Mouse (Mus musculus) lung, embryonic 15.5 days (tissue): ENCODE measurements around the gene Zfp408. TPM values are rescaled to one million over a fixed set of nuclear protein-coding genes. Genes with fewer than 3 reads are reported as not detected.
A peak's percentile ranks its signal among the peaks of the same experiment; 100 is the strongest.

Experiments used
- ATAC-seq: fragments of 200-750 bp; cut with Nextera tagmentation; 2 replicates; pipeline ENCODE4 v1.8.0; 2017; ENCODE audit warnings: moderate number of reproducible peaks, borderline replicate concordance; ENCODE audit not compliant: low FRiP score, low TSS enrichment; ENCODE audit errors: extremely low read depth
- H3K27ac ChIP-seq: fragments of 300-500 bp; sonication (generic); 2 replicates; pipeline ENCODE4 v1.5.1; 2015; ENCODE audit warnings: moderate library complexity, mild to moderate bottlenecking, inconsistent platforms
- H3K27me3 ChIP-seq: fragments of 300-500 bp; sonication (generic); 2 replicates; pipeline ENCODE4 v1.6.1; 2015; ENCODE audit warnings: inconsistent platforms
- H3K36me3 ChIP-seq: fragments of 300-500 bp; sonication (generic); 2 replicates; pipeline ENCODE4 v1.6.1; 2015; ENCODE audit warnings: inconsistent platforms
- H3K4me1 ChIP-seq: fragments of 300-500 bp; sonication (generic); 2 replicates; pipeline ENCODE4 v1.6.1; 2015; ENCODE audit warnings: inconsistent platforms
- H3K4me2 ChIP-seq: fragments of 300-500 bp; sonication (generic); 2 replicates; pipeline ENCODE4 v1.6.1; 2015; ENCODE audit warnings: inconsistent platforms, mild to moderate bottlenecking, moderate library complexity
- H3K4me3 ChIP-seq: fragments of 300-500 bp; sonication (generic); 2 replicates; pipeline ENCODE4 v1.5.1; 2015; ENCODE audit warnings: mild to moderate bottlenecking, inconsistent platforms
- H3K9ac ChIP-seq: fragments of 300-500 bp; sonication (generic); 2 replicates; pipeline ENCODE4 v1.6.1; 2015; ENCODE audit warnings: inconsistent platforms
- H3K9me3 ChIP-seq: fragments of 300-500 bp; sonication (generic); 2 replicates; pipeline ENCODE4 v1.6.1; 2016; ENCODE audit warnings: inconsistent platforms
- WGBS: fragments of 180-500 bp; shearing (Covaris S2); methylation state at CpG from one replicate; pipeline ENCODE4 v1.1.7; 2015; 5-methylcytosine and 5-hydroxymethylcytosine counted together
- polyA plus RNA-seq: library from polyadenylated mRNA; unstranded; fragments of >200 nt; fragmentation: Nextera tagmentation; extraction: Ambion mirVana; gene quantifications from 2 replicates; pipeline ENCODE4 v1.2.1, GENCODE M21; 2015

Gene Zfp408
- polyA plus RNA-seq, 1 experiment from 2014 or later, result 11.1 TPM

GRCm38 (mm10) chr2:91669326-91669725, 19.7 kb upstream of the Zfp408 start:
- no peak for ATAC-seq
- no peak overlapping the region for H3K4me2 ChIP-seq
- H3K9ac ChIP-seq, result no peak overlapping the region
- WGBS, result 87% methylated on average over 8 of the region's 8 CpGs
- no peak overlapping the region for H3K27ac ChIP-seq
- no peaks in the 10 kb centered on the region for H3K9me3 ChIP-seq
- H3K27me3 ChIP-seq, result no peaks in the 10 kb centered on the region
- no peak overlapping the region for H3K4me3 ChIP-seq
- H3K4me1 ChIP-seq, result no peaks in the 10 kb centered on the region
- peaks cover 65% of the 10 kb centered on the region for H3K36me3 ChIP-seq

GRCm38 (mm10) chr2:91667747-91668146, 18.2 kb upstream of the Zfp408 start:
- Histone ChIP-seq H3K27ac (no peak overlapping the region), H3K4me3 (no peak overlapping the region), H3K27me3 (no peaks in the 10 kb centered on the region), H3K9ac (no peak overlapping the region), H3K36me3 (peaks cover 71% of the 10 kb centered on the region), H3K4me1 (no peaks in the 10 kb centered on the region), H3K4me2 (no peak overlapping the region), H3K9me3 (no peaks in the 10 kb centered on the region)
- no peak for ATAC-seq
- WGBS, result 62% methylated on average over 2 of the region's 2 CpGs

- no peak overlapping the region for H3K9ac ChIP-seq
- no peak overlapping the region for H3K27ac ChIP-seq
- H3K27me3 ChIP-seq, result no peaks in the 10 kb centered on the region
- no peaks in the 10 kb centered on the region for H3K9me3 ChIP-seq
- WGBS, result 92% methylated on average over 6 of the region's 6 CpGs
- no peak overlapping the region for H3K4me2 ChIP-seq
- H3K4me1 ChIP-seq, result no peaks in the 10 kb centered on the region
- ATAC-seq, result no peak
- peaks cover 82% of the 10 kb centered on the region for H3K36me3 ChIP-seq
- H3K4me3 ChIP-seq, result no peak overlapping the region
Measured at GRCm38 (mm10) chr2:91666386-91666910, 16.9 kb upstream of the Zfp408 start.

DNA sequence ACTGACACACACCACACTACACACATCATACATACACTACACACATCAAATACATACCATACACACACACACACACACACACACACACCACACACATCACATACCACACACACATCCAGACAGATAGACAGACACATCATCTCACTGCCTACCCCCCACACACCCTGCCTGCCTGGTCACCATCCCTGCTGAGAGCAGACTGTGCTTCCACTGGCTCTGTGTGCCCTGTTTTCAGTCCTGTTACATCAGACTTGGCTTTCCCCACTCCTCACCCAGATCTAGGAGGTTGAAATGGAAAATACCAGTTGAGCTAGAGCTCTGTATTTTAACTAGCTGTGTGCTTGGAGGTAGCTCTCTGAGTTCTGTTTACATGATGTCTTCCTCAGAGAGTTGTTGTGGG, 15.2 kb upstream of the Zfp408 start:
- Histone ChIP-seq H3K4me2 (no peak overlapping the region), H3K36me3 (peaks cover 81% of the 10 kb centered on the region), H3K27me3 (no peaks in the 10 kb centered on the region), H3K9ac (no peak overlapping the region), H3K9me3 (no peaks in the 10 kb centered on the region), H3K4me3 (no peak overlapping the region), H3K4me1 (no peaks in the 10 kb centered on the region), H3K27ac (no peak overlapping the region)
- no peak for ATAC-seq

DNA sequence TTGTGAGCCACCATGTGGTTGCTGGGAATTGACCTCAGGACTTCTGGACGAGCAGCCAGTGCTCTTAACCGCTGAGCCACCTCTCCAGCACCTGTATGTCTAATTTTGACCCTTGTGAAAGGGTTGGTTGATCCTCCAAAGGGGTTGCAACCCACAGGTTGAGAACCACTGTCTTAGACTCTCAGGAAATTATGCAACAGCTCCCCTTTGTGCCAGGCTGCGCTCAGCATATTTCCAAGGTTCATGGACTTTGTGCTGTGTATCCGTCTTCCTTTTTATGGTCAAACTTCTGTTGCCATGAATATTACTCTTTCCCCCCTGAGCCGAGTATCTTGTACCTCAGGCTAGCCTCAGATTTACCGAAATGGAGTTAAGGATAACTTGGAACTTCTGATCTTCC, 11.4 kb upstream of the Zfp408 start:
- 92% methylated on average over 6 of the region's 6 CpGs for WGBS
- H3K36me3 ChIP-seq, result peaks cover 69% of the 10 kb centered on the region
- H3K4me2 ChIP-seq, result no peak overlapping the region
- no peaks in the 10 kb centered on the region for H3K9me3 ChIP-seq
- H3K27me3 ChIP-seq, result no peaks in the 10 kb centered on the region
- no peak overlapping the region for H3K9ac ChIP-seq
- peaks cover 7% of the 10 kb centered on the region; the same call in 1 of the 2 replicates for H3K4me1 ChIP-seq
- H3K4me3 ChIP-seq, result no peak overlapping the region
- no peak overlapping the region for H3K27ac ChIP-seq
- ATAC-seq, result no peak

- no peak for ATAC-seq
- Histone ChIP-seq H3K9me3 (no peaks in the 10 kb centered on the region), H3K9ac (no peak overlapping the region), H3K4me2 (no peak overlapping the region), H3K36me3 (peaks cover 79% of the 10 kb centered on the region), H3K27ac (no peak overlapping the region), H3K4me1 (peaks cover 15% of the 10 kb centered on the region), H3K4me3 (no peak overlapping the region), H3K27me3 (no peaks in the 10 kb centered on the region)
- 96% methylated on average over 8 of the region's 8 CpGs for WGBS
Measured at GRCm38 (mm10) chr2:91659657-91660056, 10.1 kb upstream of the Zfp408 start.

- H3K27ac ChIP-seq, result peak overlapping the region; percentile 69
Measured at GRCm38 (mm10) chr2:91656774-91657173, 7.2 kb upstream of the Zfp408 start.

DNA sequence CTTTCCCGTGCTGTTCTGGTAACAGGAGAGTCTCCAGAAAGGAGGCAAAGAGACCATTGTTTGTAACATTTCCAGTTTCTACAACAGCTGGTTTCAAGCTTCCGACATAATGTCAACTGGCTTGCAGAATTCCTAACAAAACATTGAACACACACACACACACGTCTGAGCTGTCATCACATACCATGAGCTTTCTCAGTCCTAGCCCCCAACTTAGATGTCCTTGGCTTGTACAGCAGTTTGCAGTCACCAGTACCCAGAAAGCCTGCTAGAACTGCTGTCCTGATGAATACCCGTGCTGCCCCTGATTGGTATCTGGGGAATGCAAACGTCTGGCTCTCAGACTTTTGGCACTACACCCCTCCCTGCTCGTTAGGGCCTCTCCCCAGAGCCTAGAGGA, 6.2 kb upstream of the Zfp408 start:
- peak overlapping the region; percentile 69 for H3K27ac ChIP-seq
- H3K4me1 ChIP-seq, result peaks cover 32% of the 10 kb centered on the region
- 39% methylated on average over 6 of the region's 6 CpGs for WGBS
- ATAC-seq, result peak; percentile 65; the same call in 1 of the 2 replicates
- peaks cover 55% of the 10 kb centered on the region for H3K36me3 ChIP-seq
- no peak overlapping the region for H3K9ac ChIP-seq
- no peaks in the 10 kb centered on the region for H3K9me3 ChIP-seq
- no peaks in the 10 kb centered on the region for H3K27me3 ChIP-seq
- H3K4me2 ChIP-seq, result no peak overlapping the region
- H3K4me3 ChIP-seq, result no peak overlapping the region

More at GRCm38 (mm10) chr2:91656774-91657173, 7.2 kb upstream of the Zfp408 start:
- H3K4me3 ChIP-seq, result no peak overlapping the region
- no peak overlapping the region for H3K4me2 ChIP-seq
- no peak overlapping the region for H3K9ac ChIP-seq
- 60% methylated on average over 8 of the region's 8 CpGs for WGBS
- no peaks in the 10 kb centered on the region for H3K27me3 ChIP-seq
- no peaks in the 10 kb centered on the region for H3K9me3 ChIP-seq
- peaks cover 23% of the 10 kb centered on the region for H3K4me1 ChIP-seq
- H3K36me3 ChIP-seq, result peaks cover 63% of the 10 kb centered on the region
- peak; percentile 55; the same call in 1 of the 2 replicates for ATAC-seq

DNA sequence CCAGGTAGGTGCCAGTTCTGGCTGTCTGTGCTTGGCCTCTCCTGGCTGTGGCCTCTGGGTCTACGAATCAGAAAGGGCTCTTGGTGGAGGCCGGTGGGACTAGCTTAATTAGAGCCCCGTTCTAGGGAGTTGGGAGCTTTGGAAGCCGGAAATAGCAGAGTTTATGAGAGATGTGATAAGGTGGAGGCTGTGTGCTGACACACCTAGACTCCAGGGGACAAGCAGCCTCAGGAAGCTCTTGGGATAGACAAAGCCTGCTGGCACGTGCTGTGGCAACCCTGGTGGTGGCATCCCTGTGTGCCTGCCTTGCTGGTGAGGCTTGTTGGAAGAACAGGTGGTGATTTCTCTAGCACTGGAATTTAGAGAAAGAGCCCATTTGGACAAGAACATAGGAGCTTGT, 5.8 kb upstream of the Zfp408 start:
- Histone ChIP-seq H3K27me3 (no peaks in the 10 kb centered on the region), H3K4me3 (no peak overlapping the region), H3K9me3 (no peaks in the 10 kb centered on the region), H3K36me3 (peaks cover 55% of the 10 kb centered on the region), H3K4me1 (peaks cover 35% of the 10 kb centered on the region), H3K27ac (peak overlapping the region; percentile 69), H3K4me2 (no peak overlapping the region), H3K9ac (no peak overlapping the region)
- no peak for ATAC-seq
- WGBS, result 76% methylated on average over 5 of the region's 5 CpGs

GRCm38 (mm10) chr2:91652863-91653262, 3.3 kb upstream of the Zfp408 start:
- H3K4me3 ChIP-seq, result no peak overlapping the region
- H3K4me1 ChIP-seq, result peaks cover 42% of the 10 kb centered on the region
- peaks cover 33% of the 10 kb centered on the region for H3K36me3 ChIP-seq
- no peak overlapping the region for H3K4me2 ChIP-seq
- H3K27ac ChIP-seq, result no peak overlapping the region
- H3K9me3 ChIP-seq, result no peaks in the 10 kb centered on the region
- H3K9ac ChIP-seq, result no peak overlapping the region
- 55% methylated on average over 6 of the region's 6 CpGs for WGBS
- H3K27me3 ChIP-seq, result no peaks in the 10 kb centered on the region
- ATAC-seq, result no peak

GRCm38 (mm10) chr2:91651458-91652258, 2.1 kb upstream of the Zfp408 start:
- H3K36me3 ChIP-seq, result peaks cover 40% of the 10 kb centered on the region
- H3K4me2 ChIP-seq, result peak overlapping the region; percentile 66

GRCm38 (mm10) chr2:91650360-91650995, 887 bp upstream of the Zfp408 start:
- peak overlapping the region; percentile 81 for H3K27ac ChIP-seq
- 5% methylated on average over 16 of the region's 16 CpGs for WGBS
- H3K9me3 ChIP-seq, result no peaks in the 10 kb centered on the region
- H3K36me3 ChIP-seq, result peaks cover 45% of the 10 kb centered on the region
- no peaks in the 10 kb centered on the region for H3K27me3 ChIP-seq
- ATAC-seq, result peak; percentile 35; the same call in 1 of the 2 replicates
- peak overlapping the region; percentile 71 for H3K4me3 ChIP-seq
- H3K9ac ChIP-seq, result peak overlapping the region; percentile 63
- H3K4me1 ChIP-seq, result peaks cover 31% of the 10 kb centered on the region
- H3K4me2 ChIP-seq, result peak overlapping the region; percentile 66

More at GRCm38 (mm10) chr2:91651458-91652258, 2.1 kb upstream of the Zfp408 start:
- Histone ChIP-seq H3K9ac (no peak overlapping the region), H3K4me1 (peaks cover 42% of the 10 kb centered on the region), H3K27me3 (no peaks in the 10 kb centered on the region), H3K9me3 (no peaks in the 10 kb centered on the region), H3K27ac (no peak overlapping the region), H3K4me3 (no peak overlapping the region)
- WGBS, result 81% methylated on average over 14 of the region's 14 CpGs
- no peak for ATAC-seq
